Mouse (Mus musculus): ENCODE measurements at regions not wholly inside any gene's neighbourhood (a gene's known extent, or its start where the extent isn't known, plus 50 kb on each side); places are given as distances from the start of the nearest gene placed in this dataset.

DNA sequence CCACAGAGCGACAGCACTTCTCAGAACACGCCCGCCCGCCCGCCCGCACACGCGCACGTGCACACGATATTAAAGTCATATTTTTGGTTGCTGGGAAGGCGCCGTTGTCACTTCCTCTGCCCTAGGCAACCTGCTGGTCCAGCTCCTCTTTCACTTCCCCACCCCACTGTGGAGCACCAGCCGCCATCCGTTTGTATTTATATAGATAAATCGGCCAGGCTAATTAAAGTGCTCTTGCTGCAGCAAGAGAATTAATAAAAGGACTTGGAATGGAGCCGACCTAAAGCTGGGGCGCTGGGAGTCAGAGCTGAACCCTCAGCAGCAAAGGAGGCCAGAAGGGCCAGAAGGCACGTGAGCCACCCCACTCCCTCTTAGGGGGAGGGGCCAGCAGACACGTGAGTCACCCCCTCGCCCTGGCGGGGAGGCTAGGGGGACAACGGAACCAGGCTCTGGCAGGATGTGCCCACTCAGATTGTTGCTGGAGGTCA is 100.6 kb upstream of the Unc5b start:
- TF ChIP-seq POLR2A (IDR thresholded peaks at IDR 0.05; ENCODE audit: borderline replicate concordance, extremely low read depth, low read depth, low read length) = no peak
- no peak for TF ChIP-seq CTCF (IDR thresholded peaks at IDR 0.05; ENCODE audit: insufficient read depth, low read length)

All from lung, adult 2 months (tissue).